ENCODE assay signal across 13 mouse cellular contexts in genomic region chr5:24981765-24982164, GRCm38 (mm10).
DNase-seq lines count a peak whose midpoint lies in the region; ATAC-seq and TF ChIP-seq lines count a peak whose summit lies in the region.
"Had no signal": no experiment of that assay in that cellular context is flagged by ENCODE, and none has a peak within 500 bp of the region (broad histone marks: within the 10 kb centered on the region; RNA-seq: fewer than 3 reads in every experiment).

No protein-coding gene starts in this region.

- DNase-seq in kidney, adult 2 months = peak; percentile 37
- peak; percentile 81 for DNase-seq in adrenal gland, postnatal 10 days
- DNase-seq in heart, adult 8-10 months (ENCODE audit: low spot score) = peak; percentile 28
- DNase-seq in lung, adult 2 months = peak; percentile 56
- no peak for DNase-seq in urinary bladder, postnatal 4 days (ENCODE audit: low spot score in 2 of 2)
- DNase-seq: midbrain, embryonic 14.5 days; retina, postnatal 1 day; thymus, adult 2 months had no signal

- no peak for ATAC-seq in kidney, embryonic 14.5 days (ENCODE audit: low FRiP score, low TSS enrichment)
- ATAC-seq in monocyte, adult 5-6 weeks (replicated peaks; ENCODE audit: insufficient number of reproducible peaks, low FRiP score, low TSS enrichment, poor library complexity, severe bottlenecking) = no peak
- ATAC-seq in erythroblast, adult 5-6 weeks (replicated peaks; ENCODE audit: low FRiP score, poor library complexity, severe bottlenecking) = no peak

- peaks cover 20% of the 10 kb centered on the region for H3K4me1 ChIP-seq in kidney, adult 2 months (ENCODE audit: control insufficient read depth, insufficient read depth, low read length)
- H3K4me1 ChIP-seq in kidney, embryonic 14.5 days (ENCODE audit: control insufficient read depth, insufficient read depth, low read length) = peaks cover 10% of the 10 kb centered on the region
- peaks cover 2% of the 10 kb centered on the region; the same call in 1 of the 2 replicates for H3K4me1 ChIP-seq in lung, adult 2 months (ENCODE audit: control insufficient read depth, insufficient read depth, low read length)

- no peaks in the 10 kb centered on the region for H3K27me3 ChIP-seq in kidney, adult 2 months (replicated peaks; ENCODE audit: control insufficient read depth, insufficient read depth, low read length)
- H3K27me3 ChIP-seq in kidney, embryonic 14.5 days (ENCODE audit: control insufficient read depth, insufficient read depth, low read length) = no peaks in the 10 kb centered on the region
- H3K27me3 ChIP-seq: CH12.LX; limb, embryonic 12.5 days had no signal

- no peak overlapping the region for H3K9ac ChIP-seq in kidney, embryonic 14.5 days (ENCODE audit: low read depth, low read length)
- H3K9ac ChIP-seq: limb, embryonic 12.5 days had no signal

- H3K4me3 ChIP-seq in kidney, adult 2 months (ENCODE audit: insufficient read depth, low read depth, low read length) = no peak overlapping the region
- H3K4me3 ChIP-seq in kidney, embryonic 14.5 days (ENCODE audit: low read length) = no peak overlapping the region
- no peak overlapping the region for H3K4me3 ChIP-seq in lung, adult 2 months (replicated peaks; ENCODE audit: extremely low read depth, low read depth, low read length)
- H3K4me3 ChIP-seq: limb, embryonic 12.5 days had no signal

- H3K9me3 ChIP-seq in kidney, embryonic 14.5 days (ENCODE audit: control insufficient read depth, low read length) = no peaks in the 10 kb centered on the region
- H3K9me3 ChIP-seq: limb, embryonic 12.5 days had no signal

- no peak overlapping the region; the same call in 1 of the 2 replicates for H3K27ac ChIP-seq in kidney, adult 2 months (ENCODE audit: insufficient read depth, low read depth, low read length)
- H3K27ac ChIP-seq in kidney, embryonic 14.5 days (ENCODE audit: low read depth, low read length) = no peak overlapping the region
- H3K27ac ChIP-seq: limb, embryonic 12.5 days had no signal

- WGBS in kidney, adult 2 months = 39% methylated on average over 6 of the region's 6 CpGs
- 78% methylated on average over 6 of the region's 6 CpGs for WGBS in kidney, embryonic 14.5 days
- 44% methylated on average over 6 of the region's 6 CpGs for WGBS in lung, adult 2 months

- H3K4me2 ChIP-seq in kidney, embryonic 14.5 days (replicated peaks; ENCODE audit: low read depth, low read length) = no peak overlapping the region
- H3K4me2 ChIP-seq: limb, embryonic 12.5 days had no signal

- TF ChIP-seq POLR2A in kidney, adult 2 months (IDR thresholded peaks at IDR 0.05; ENCODE audit: low read depth, low read length) = no peak
- no peak for TF ChIP-seq POLR2A in lung, adult 2 months (IDR thresholded peaks at IDR 0.05; ENCODE audit: borderline replicate concordance, extremely low read depth, low read depth, low read length)

- TF ChIP-seq CTCF in kidney, adult 2 months (conservative IDR thresholded peaks at IDR 0.05; ENCODE audit: insufficient read depth, insufficient read length, low read depth, low read length) = 0 out of 2 replicates have a peak, but pooled peaks have one; percentile 3
- TF ChIP-seq CTCF in lung, adult 2 months (IDR thresholded peaks at IDR 0.05; ENCODE audit: insufficient read depth, low read length) = no peak

- H3K36me3 ChIP-seq in kidney, adult 2 months (ENCODE audit: control insufficient read depth, insufficient read depth, low read length) = no peaks in the 10 kb centered on the region
- no peaks in the 10 kb centered on the region for H3K36me3 ChIP-seq in kidney, embryonic 14.5 days (ENCODE audit: control insufficient read depth, insufficient read depth, low read length)
- H3K36me3 ChIP-seq: limb, embryonic 12.5 days had no signal

Comparison
In these comparisons a context has a peak if more than half of its experiments do, and no peak if none do; other contexts are left out.
1. DNase-seq: peak in kidney, adult 2 months (single experiment), adrenal gland, postnatal 10 days (single experiment), heart, adult 8-10 months (single experiment) and lung, adult 2 months (single experiment); none in urinary bladder, postnatal 4 days (0 of 2).